9 mouse cellular contexts compared by ENCODE assay signal in genomic region chr9:114499783-114500515, GRCm38 (mm10). TPM values are rescaled to one million over a fixed set of nuclear protein-coding genes. Genes with fewer than 3 reads are reported as not detected.
DNase-seq lines count a peak whose midpoint lies in the region; ATAC-seq and TF ChIP-seq lines count a peak whose summit lies in the region.
"Had no signal": no experiment of that assay in that cellular context is flagged by ENCODE, and none has a peak within 500 bp of the region (broad histone marks: within the 10 kb centered on the region; RNA-seq: fewer than 3 reads in every experiment).

No protein-coding gene starts in this region.

- POLR2A ChIA-PET in Patski (lab: Charles Lee): interaction anchor here (0.8 kb wide), 1 partner anchor 81 kb away, joined by 3 read pairs; no protein-coding TSS in a partner anchor

- peak; percentile 82 for DNase-seq in forebrain, embryonic 11.5 days (ENCODE audit: low spot score)
- peak; percentile 27 for DNase-seq in Patski (ENCODE audit: low read depth, low spot score)
- peak; percentile 89 for DNase-seq in embryo, embryonic 10.5 days (ENCODE audit: low spot score)
- DNase-seq in layer of hippocampus, adult 11-12 months (ENCODE audit: low spot score): peak; percentile 50
- peak; percentile 83 for DNase-seq in lung, postnatal 0 days (ENCODE audit: low spot score)

- H3K36me3 ChIP-seq in forebrain, embryonic 11.5 days (ENCODE audit: control insufficient read depth, insufficient read depth, low read length): no peaks in the 10 kb centered on the region
- no peaks in the 10 kb centered on the region for H3K36me3 ChIP-seq in forebrain, embryonic 16.5 days (ENCODE audit: control insufficient read depth, insufficient read depth)
- no peaks in the 10 kb centered on the region for H3K36me3 ChIP-seq in heart, embryonic 11.5 days (ENCODE audit: control insufficient read depth, insufficient read depth, low read length)
- no peaks in the 10 kb centered on the region for H3K36me3 ChIP-seq in lung, postnatal 0 days (ENCODE audit: insufficient read depth, low read length)
- H3K36me3 ChIP-seq in small intestine, adult 2 months (ENCODE audit: control insufficient read depth, insufficient read depth, low read length): no peaks in the 10 kb centered on the region

- H3K4me3 ChIP-seq in forebrain, embryonic 11.5 days (ENCODE audit: low read depth, low read length): no peak overlapping the region
- H3K4me3 ChIP-seq in forebrain, embryonic 16.5 days (replicated peaks; ENCODE audit: low read length): no peak overlapping the region
- no peak overlapping the region for H3K4me3 ChIP-seq in heart, embryonic 11.5 days (ENCODE audit: low read depth, low read length)
- H3K4me3 ChIP-seq in lung, postnatal 0 days (ENCODE audit: low read depth, low read length): no peak overlapping the region
- H3K4me3 ChIP-seq in small intestine, adult 2 months (ENCODE audit: low read depth, low read length): no peak overlapping the region

- TF ChIP-seq CTCF in Patski (IDR thresholded peaks at IDR 0.05): peak; percentile 75
- TF ChIP-seq CTCF in lung, postnatal 0 days (IDR thresholded peaks at IDR 0.05): peak; percentile 82
- TF ChIP-seq CTCF in small intestine, adult 2 months (IDR thresholded peaks at IDR 0.05; ENCODE audit: extremely low read depth, insufficient read length, insufficient replicate concordance, low read depth, low read length): peak; percentile 54; the same call in 1 of the 2 replicates

- CTCF ChIA-PET in Patski (lab: Charles Lee): interaction anchor here (0.6 to 4.0 kb wide), 6 partner anchors 8 to 89 kb away, joined by 3 to 24 read pairs (median 8); no protein-coding TSS in a partner anchor

- no peaks in the 10 kb centered on the region for H3K4me1 ChIP-seq in forebrain, embryonic 11.5 days (replicated peaks; ENCODE audit: control insufficient read depth, insufficient read depth, low read length)
- H3K4me1 ChIP-seq in forebrain, embryonic 16.5 days (replicated peaks; ENCODE audit: control insufficient read depth, insufficient read depth, low read length): no peaks in the 10 kb centered on the region
- peaks cover 7% of the 10 kb centered on the region for H3K4me1 ChIP-seq in heart, embryonic 11.5 days (ENCODE audit: control insufficient read depth, insufficient read depth, low read length)
- no peaks in the 10 kb centered on the region for H3K4me1 ChIP-seq in lung, postnatal 0 days (ENCODE audit: insufficient read depth, low read depth, low read length)
- H3K4me1 ChIP-seq in small intestine, adult 2 months (ENCODE audit: control insufficient read depth, insufficient read depth, insufficient read length, low read length): peaks cover 2% of the 10 kb centered on the region; the same call in 1 of the 2 replicates

- TF ChIP-seq EP300 in lung, postnatal 0 days (IDR thresholded peaks at IDR 0.05): no peak

- WGBS in forebrain, embryonic 11.5 days: 16% methylated on average over 15 of the region's 15 CpGs
- 25% methylated on average over 15 of the region's 15 CpGs for WGBS in forebrain, embryonic 16.5 days
- 17% methylated on average over 15 of the region's 15 CpGs for WGBS in heart, embryonic 11.5 days (ENCODE audit: insufficient replicate concordance)
- WGBS in lung, postnatal 0 days: 16% methylated on average over 15 of the region's 15 CpGs
- 20% methylated on average over 15 of the region's 15 CpGs for WGBS in small intestine, adult 2 months

- peak; percentile 61; the same call in 1 of the 2 replicates for ATAC-seq in forebrain, embryonic 11.5 days (replicated peaks; ENCODE audit: low FRiP score)
- no peak for ATAC-seq in forebrain, embryonic 16.5 days
- peak; percentile 40 for ATAC-seq in Patski
- ATAC-seq in heart, embryonic 11.5 days (replicated peaks; ENCODE audit: insufficient number of reproducible peaks, low FRiP score, low TSS enrichment): 0 out of 2 replicates have a peak, but pooled peaks have one; percentile 37
- peak; percentile 63 for ATAC-seq in lung, postnatal 0 days

- H3K27ac ChIP-seq in forebrain, embryonic 11.5 days (ENCODE audit: low read depth, low read length): no peak overlapping the region
- H3K27ac ChIP-seq in forebrain, embryonic 16.5 days (ENCODE audit: low read length): no peak overlapping the region
- H3K27ac ChIP-seq in heart, embryonic 11.5 days (ENCODE audit: low read depth, low read length): no peak overlapping the region
- no peak overlapping the region for H3K27ac ChIP-seq in lung, postnatal 0 days (ENCODE audit: low read length)
- H3K27ac ChIP-seq in small intestine, adult 2 months (ENCODE audit: insufficient read depth, low read depth, low read length): no peak overlapping the region
- H3K27ac ChIP-seq: macrophage had no signal

- H3K4me2 ChIP-seq in forebrain, embryonic 11.5 days (ENCODE audit: low read depth, low read length, severe bottlenecking): no peak overlapping the region
- no peak overlapping the region for H3K4me2 ChIP-seq in forebrain, embryonic 16.5 days (ENCODE audit: low read length)
- no peak overlapping the region for H3K4me2 ChIP-seq in heart, embryonic 11.5 days
- H3K4me2 ChIP-seq in lung, postnatal 0 days (replicated peaks; ENCODE audit: low read depth, low read length): no peak overlapping the region

- H3K9ac ChIP-seq in forebrain, embryonic 11.5 days (ENCODE audit: low read length): no peak overlapping the region
- H3K9ac ChIP-seq in forebrain, embryonic 16.5 days (replicated peaks; ENCODE audit: low read depth, low read length): no peak overlapping the region
- H3K9ac ChIP-seq in heart, embryonic 11.5 days (ENCODE audit: low read depth, low read length): no peak overlapping the region
- no peak overlapping the region for H3K9ac ChIP-seq in lung, postnatal 0 days (replicated peaks; ENCODE audit: low read depth)

- no peak for TF ChIP-seq POLR2A in small intestine, adult 2 months (IDR thresholded peaks at IDR 0.05; ENCODE audit: low read depth, low read length)

- no peaks in the 10 kb centered on the region for H3K27me3 ChIP-seq in forebrain, embryonic 11.5 days (ENCODE audit: control insufficient read depth, insufficient read depth, low read length)
- H3K27me3 ChIP-seq in forebrain, embryonic 16.5 days (replicated peaks; ENCODE audit: control insufficient read depth, insufficient read depth, low read length): no peaks in the 10 kb centered on the region
- no peaks in the 10 kb centered on the region for H3K27me3 ChIP-seq in Patski
- H3K27me3 ChIP-seq in heart, embryonic 11.5 days (ENCODE audit: control insufficient read depth, insufficient read depth, low read length): no peaks in the 10 kb centered on the region
- H3K27me3 ChIP-seq in lung, postnatal 0 days (replicated peaks; ENCODE audit: insufficient read depth, low read length): no peaks in the 10 kb centered on the region
- H3K27me3 ChIP-seq in small intestine, adult 2 months (ENCODE audit: control insufficient read depth, insufficient read depth, low read length): no peaks in the 10 kb centered on the region

- in situ Hi-C loops in Patski (cut with MboI; ENCODE audit: low pct_unique_long_range_greater_than_20kb): loop anchor here (5.0 kb wide), 2 partner anchors 82 to 83 kb away; no protein-coding TSS in a partner anchor

- no peaks in the 10 kb centered on the region for H3K9me3 ChIP-seq in forebrain, embryonic 11.5 days (ENCODE audit: control insufficient read depth, low read length)
- no peaks in the 10 kb centered on the region for H3K9me3 ChIP-seq in forebrain, embryonic 16.5 days (ENCODE audit: control insufficient read depth, low read length)
- no peaks in the 10 kb centered on the region for H3K9me3 ChIP-seq in heart, embryonic 11.5 days (replicated peaks; ENCODE audit: control insufficient read depth, low read length)
- H3K9me3 ChIP-seq in lung, postnatal 0 days (ENCODE audit: low read length): no peaks in the 10 kb centered on the region

RNA-seq across cellular contexts. Expression of gene Ccr4, which starts 4.8 kb away (rescaled TPM):
- not detected in 2 replicates for polyA plus RNA-seq in forebrain, embryonic 11.5 days (2014; fragmentation: Nextera tagmentation; extraction: Ambion mirVana)
- not detected in 2 replicates for polyA plus RNA-seq in forebrain, embryonic 16.5 days (2015; fragmentation: Nextera tagmentation; extraction: Ambion mirVana)
- not detected for polyA plus RNA-seq in Patski (2021)
- not detected in 2 replicates for polyA plus RNA-seq in heart, embryonic 11.5 days (2014; fragmentation: Nextera tagmentation; extraction: Ambion mirVana)
- polyA plus RNA-seq in lung, postnatal 0 days (2015; fragmentation: Nextera tagmentation; extraction: Ambion mirVana): not detected in 2 replicates
- 0.60 and 1.1 TPM in 2 replicates for polyA plus RNA-seq in small intestine, adult 2 months (2012; rRNA removed)
- polyA plus RNA-seq: macrophage had no signal

RNA-seq across cellular contexts. Expression of gene C130032M10Rik, which starts 15.5 kb away (rescaled TPM):
- not detected in 2 replicates for polyA plus RNA-seq in forebrain, embryonic 11.5 days (2014; fragmentation: Nextera tagmentation; extraction: Ambion mirVana)
- polyA plus RNA-seq in forebrain, embryonic 16.5 days (2015; fragmentation: Nextera tagmentation; extraction: Ambion mirVana): not detected in 2 replicates
- polyA plus RNA-seq in Patski (2021): not detected
- polyA plus RNA-seq in heart, embryonic 11.5 days (2014; fragmentation: Nextera tagmentation; extraction: Ambion mirVana): 0.54 and 0.90 TPM in 2 replicates
- polyA plus RNA-seq in lung, postnatal 0 days (2015; fragmentation: Nextera tagmentation; extraction: Ambion mirVana): 0.33 TPM in 1 of 2 replicates, not detected in the other
- polyA plus RNA-seq in small intestine, adult 2 months (2012; rRNA removed): not detected in 2 replicates
- polyA plus RNA-seq: macrophage had no signal

Comparison
In these comparisons a context has a peak if more than half of its experiments do, and no peak if none do; other contexts are left out.
1. DNase-seq: peak in every context shown above with its lines; median percentile 89 in embryo, embryonic 10.5 days; 83 in lung, postnatal 0 days; 82 in forebrain, embryonic 11.5 days; 50 in layer of hippocampus, adult 11-12 months; 27 in Patski.